Mouse (Mus musculus): ENCODE results near the gene Rbfox2.

Rbfox2 gene

GRCm38 (mm10) chr15:77192154-77192935, 114.5 kb downstream of the Rbfox2 start:
- in situ Hi-C loops (cut with MboI) = no loop called here

GRCm38 (mm10) chr15:77186096-77186495, 120.7 kb downstream of the Rbfox2 start:
- in situ Hi-C loops (cut with MboI) = no loop called here

DNA sequence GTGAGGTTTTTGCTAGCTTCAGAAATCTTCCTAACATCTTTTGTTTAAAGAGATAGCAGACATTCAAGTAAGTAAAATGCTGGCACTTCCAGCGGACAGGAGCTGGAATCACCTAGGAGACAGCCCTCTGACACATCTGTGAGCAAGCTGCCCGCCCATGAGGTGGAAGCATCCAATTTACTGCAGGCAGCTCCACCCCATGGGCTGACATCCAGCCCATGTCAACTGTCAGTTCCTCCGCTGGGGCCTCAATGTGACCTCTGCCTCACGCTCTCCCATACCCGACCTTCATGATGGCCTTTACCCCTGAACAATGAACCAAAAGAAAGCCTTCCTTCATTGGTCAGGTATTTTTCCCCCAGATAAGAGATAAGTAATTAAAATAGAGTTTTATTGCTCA, 121.2 kb downstream of the Rbfox2 start:
- in situ Hi-C loops (cut with MboI) = no loop called here

GRCm38 (mm10) chr15:77182800-77183199, 124.0 kb downstream of the Rbfox2 start:
- in situ Hi-C loops (cut with MboI) = no loop called here

DNA sequence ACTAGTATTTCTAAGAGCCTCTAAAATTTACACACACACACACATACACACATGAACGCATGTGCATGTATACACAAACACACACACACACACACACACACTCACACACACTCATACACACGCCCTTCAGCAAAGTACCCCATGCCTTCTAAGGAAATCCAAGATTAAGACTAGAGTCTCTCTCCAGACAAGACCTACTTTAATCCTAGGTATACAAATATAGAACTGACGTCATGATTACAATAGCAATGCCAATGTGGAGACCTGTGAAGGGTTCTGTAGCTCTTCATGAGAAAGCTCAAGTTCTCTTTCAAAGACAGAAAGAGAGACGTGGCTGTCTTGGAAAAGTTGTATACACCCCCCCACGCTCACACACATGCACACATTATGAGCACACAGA, 132.8 kb downstream of the Rbfox2 start:
- in situ Hi-C loops (cut with MboI) = no loop called here

DNA sequence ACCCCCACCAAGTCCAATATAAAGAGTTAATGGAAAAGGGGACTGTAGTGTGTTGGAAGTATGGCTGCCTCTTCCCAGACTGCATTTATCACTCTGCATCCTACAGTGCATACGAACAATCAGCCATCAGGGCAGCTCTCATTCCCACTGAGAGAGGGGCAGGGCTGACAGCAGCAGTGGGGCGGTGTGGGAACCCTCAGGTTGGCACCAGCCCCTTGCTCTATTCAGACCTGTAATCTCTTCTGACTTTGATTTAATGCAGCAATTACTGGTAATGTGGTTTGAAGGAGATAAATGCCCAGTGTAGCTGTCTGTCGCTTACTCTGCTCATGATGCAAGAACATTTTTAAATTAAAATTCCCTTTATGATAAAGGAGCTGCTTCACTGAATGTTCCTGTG, 134.4 kb downstream of the Rbfox2 start:
- in situ Hi-C loops (cut with MboI) = no loop called here

GRCm38 (mm10) chr15:77168781-77169180, 138.0 kb downstream of the Rbfox2 start:
- in situ Hi-C loops (cut with MboI) = no loop called here

GRCm38 (mm10) chr15:77166225-77166732, 140.5 kb downstream of the Rbfox2 start:
- in situ Hi-C loops (cut with MboI) = no loop called here

GRCm38 (mm10) chr15:77163336-77163735, 143.5 kb downstream of the Rbfox2 start:
- in situ Hi-C loops (cut with MboI) = no loop called here

DNA sequence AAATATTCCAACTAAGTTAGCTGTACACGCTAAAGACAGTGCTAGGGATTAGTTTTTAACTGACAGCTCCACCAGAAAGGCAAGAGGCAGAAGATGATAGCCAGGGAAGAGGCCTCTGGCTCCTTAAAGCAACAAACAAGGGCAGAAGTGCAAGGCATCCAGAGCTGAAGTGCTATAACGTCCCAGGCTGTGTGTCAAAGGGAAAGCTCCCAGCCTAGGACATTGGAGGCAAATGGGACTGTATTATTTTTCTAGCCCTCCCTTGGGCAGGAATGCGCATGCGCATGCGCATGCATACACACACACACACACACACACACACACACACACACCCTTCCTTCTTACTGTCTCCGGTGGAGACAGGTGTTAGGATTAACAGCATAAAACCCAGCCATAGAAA, 143.9 kb downstream of the Rbfox2 start:
- in situ Hi-C loops (cut with MboI) = no loop called here

GRCm38 (mm10) chr15:77161382-77161781, 145.4 kb downstream of the Rbfox2 start:
- in situ Hi-C loops (cut with MboI) = no loop called here

GRCm38 (mm10) chr15:77160848-77161247, 146.0 kb downstream of the Rbfox2 start:
- in situ Hi-C loops (cut with MboI) = no loop called here

GRCm38 (mm10) chr15:77156525-77156924, 150.3 kb downstream of the Rbfox2 start:
- in situ Hi-C loops (cut with MboI) = no loop called here

DNA sequence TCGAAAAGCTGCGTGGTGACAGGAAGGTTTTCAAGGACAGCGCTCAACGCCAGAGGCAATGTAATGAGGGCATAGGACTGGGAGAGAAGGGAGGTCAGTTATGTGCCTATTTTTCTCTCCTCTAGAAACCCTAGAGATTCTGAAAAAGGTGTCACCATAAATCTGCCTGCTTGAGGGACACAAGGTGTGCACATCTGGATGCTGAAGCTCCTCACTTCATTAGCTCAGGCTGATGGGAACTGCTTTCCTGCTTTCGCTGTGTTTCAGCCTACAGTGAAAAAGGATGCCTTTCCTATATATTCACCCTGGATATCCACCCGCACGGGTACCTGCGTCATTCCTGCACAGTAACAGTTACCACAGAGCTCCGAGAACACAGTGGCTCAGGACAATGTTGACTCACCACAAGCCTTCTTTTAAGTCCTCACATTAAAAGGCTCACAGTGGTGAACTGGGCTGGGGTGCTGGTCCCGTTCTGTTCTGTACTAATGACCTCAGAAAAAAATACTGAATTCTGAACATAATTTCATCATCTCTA, 152.5 kb downstream of the Rbfox2 start:
- in situ Hi-C loops (cut with MboI) = no loop called here

DNA sequence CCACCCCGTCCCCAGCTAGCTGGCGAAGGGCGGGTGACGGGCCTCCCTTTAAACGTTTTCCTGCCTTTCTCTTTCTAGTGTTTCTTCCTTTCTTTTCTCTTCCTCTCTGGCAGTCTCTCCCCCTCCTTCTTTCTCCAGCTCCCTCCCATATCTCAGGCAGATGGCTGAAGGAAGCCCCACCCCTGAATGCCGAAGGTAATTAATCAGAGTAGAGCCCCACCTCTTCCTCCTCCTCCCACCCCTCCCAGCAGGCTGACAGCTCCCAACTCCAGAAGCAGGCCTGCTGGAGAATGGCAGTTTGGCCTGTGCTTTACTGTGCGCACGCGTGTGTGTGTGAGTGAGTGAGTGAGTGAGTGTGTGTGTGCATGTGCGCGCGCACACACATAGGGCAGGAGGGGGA, 153.2 kb downstream of the Rbfox2 start:
- in situ Hi-C loops (cut with MboI) = no loop called here

GRCm38 (mm10) chr15:77153088-77153546, 153.7 kb downstream of the Rbfox2 start:
- in situ Hi-C loops (cut with MboI) = no loop called here

- in situ Hi-C loops (cut with MboI) = no loop called here
Observed at GRCm38 (mm10) chr15:77152336-77153087, 154.3 kb downstream of the Rbfox2 start.

- in situ Hi-C loops (cut with MboI) = no loop called here
Observed at GRCm38 (mm10) chr15:77151816-77152215, 155.0 kb downstream of the Rbfox2 start.

- in situ Hi-C loops (cut with MboI) = no loop called here
Observed at GRCm38 (mm10) chr15:77151178-77151577, 155.6 kb downstream of the Rbfox2 start.

GRCm38 (mm10) chr15:77150424-77150841, 156.4 kb downstream of the Rbfox2 start:
- in situ Hi-C loops (cut with MboI) = no loop called here

GRCm38 (mm10) chr15:77150000-77150399, 156.8 kb downstream of the Rbfox2 start:
- in situ Hi-C loops (cut with MboI) = no loop called here

GRCm38 (mm10) chr15:77149551-77149950, 157.3 kb downstream of the Rbfox2 start:
- in situ Hi-C loops (cut with MboI) = no loop called here

- in situ Hi-C loops (cut with MboI) = no loop called here
Observed at GRCm38 (mm10) chr15:77146942-77147341, 159.9 kb downstream of the Rbfox2 start.

All from mature B cell (primary cell).